Mouse (Mus musculus): ENCODE data around the gene Gjb6.

The Gjb6 gene

GRCm38 (mm10) chr14:57133161-57133661 is at the start of gene Gjb6:
Gene Gjb6, minus strand, starts transcription at chr14:57133611.
- DNase-seq (ENCODE audit: low spot score in 2 of 2): no peak

- DNase-seq (ENCODE audit: low spot score in 2 of 2): no peak
Observed at GRCm38 (mm10) chr14:57165493-57165892, 32.1 kb upstream of the Gjb6 start.

- DNase-seq (ENCODE audit: low spot score in 2 of 2): peak in 1 of 2 experiments; percentile 15
Observed at GRCm38 (mm10) chr14:57161833-57162232, 28.4 kb upstream of the Gjb6 start.

DNA sequence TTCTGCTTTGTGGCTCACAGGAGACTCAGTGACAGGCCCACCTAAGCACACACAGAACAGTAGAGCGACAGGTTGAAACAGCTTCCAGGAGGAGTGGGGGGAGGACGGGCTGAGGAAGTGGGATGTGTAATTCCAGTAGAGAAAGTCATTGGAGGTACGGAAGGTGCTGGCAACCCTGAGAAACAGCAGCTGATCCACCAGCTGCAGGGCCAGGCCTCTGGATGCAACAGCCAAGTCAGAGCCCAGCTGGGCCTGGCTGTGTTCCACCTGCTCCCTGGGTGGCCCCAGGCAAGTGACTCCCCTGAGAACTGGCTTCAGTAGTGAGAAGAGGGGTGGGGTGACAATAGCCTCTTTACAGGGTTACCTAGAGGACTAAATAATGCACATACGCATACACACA is 27.8 kb upstream of the Gjb6 start:
- DNase-seq (ENCODE audit: low spot score in 2 of 2): peak; percentile 8 to 13

GRCm38 (mm10) chr14:57154916-57155315 is 21.5 kb upstream of the Gjb6 start:
- DNase-seq (ENCODE audit: low spot score in 2 of 2): no peak

GRCm38 (mm10) chr14:57145741-57146140 is 12.3 kb upstream of the Gjb6 start:
- no peak for DNase-seq (ENCODE audit: low spot score in 2 of 2)

DNA sequence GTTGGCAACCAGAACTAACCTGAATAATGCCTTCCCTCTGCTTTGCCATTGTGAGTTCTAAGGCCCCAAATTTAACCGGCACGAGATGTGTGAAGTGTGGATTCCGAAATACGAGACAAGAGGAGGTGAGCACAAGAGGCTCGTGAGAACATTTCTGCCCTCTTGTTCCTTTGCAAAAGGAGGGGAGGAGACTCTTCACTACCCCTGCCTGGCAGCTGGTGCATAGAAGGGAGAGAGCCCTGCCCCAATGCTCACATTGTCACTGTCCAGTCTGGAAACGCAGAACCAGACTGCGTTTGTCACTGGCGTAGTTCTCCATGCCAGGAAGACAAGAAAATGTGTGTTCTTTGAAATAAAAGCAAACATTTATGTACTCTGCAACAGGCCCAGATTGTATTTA is 1.9 kb upstream of the Gjb6 start:
- DNase-seq (ENCODE audit: low spot score in 2 of 2): no peak

- DNase-seq (ENCODE audit: low spot score in 2 of 2): no peak
Observed at GRCm38 (mm10) chr14:57127383-57127782, 6.0 kb downstream of the Gjb6 start.

GRCm38 (mm10) chr14:57122295-57122694 is 11.1 kb downstream of the Gjb6 start:
- DNase-seq (ENCODE audit: low spot score in 2 of 2): no peak

GRCm38 (mm10) chr14:57115823-57116544 is 17.4 kb downstream of the Gjb6 start, which contains the start of gene Gm4491:
Gene Gm4491, minus strand, starts transcription at chr14:57115883.
- peak; percentile 52 to 57 for DNase-seq (ENCODE audit: low spot score in 2 of 2)

GRCm38 (mm10) chr14:57109194-57109593 is 24.2 kb downstream of the Gjb6 start:
- DNase-seq (ENCODE audit: low spot score in 2 of 2): no peak

GRCm38 (mm10) chr14:57107916-57108315 is 25.5 kb downstream of the Gjb6 start:
- DNase-seq (ENCODE audit: low spot score in 2 of 2): no peak

DNA sequence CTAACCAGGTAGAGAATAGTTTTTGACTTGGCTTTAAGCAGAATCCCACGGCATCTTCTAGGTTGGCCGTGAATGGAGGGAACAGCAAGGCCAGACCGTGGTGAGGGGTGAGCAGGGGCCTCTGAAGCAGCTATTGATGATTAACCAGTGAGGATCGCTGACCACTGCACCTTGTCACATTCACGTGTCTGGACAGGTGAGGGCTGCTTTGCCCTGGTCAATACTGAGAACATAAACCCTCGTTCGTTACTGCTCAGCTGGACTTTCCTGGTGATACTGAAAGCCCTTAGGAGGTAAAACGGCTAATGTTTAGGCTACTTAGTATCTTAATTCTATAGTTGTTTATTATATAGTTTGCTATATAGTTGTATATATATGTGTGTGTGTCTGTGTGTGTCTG is 26.3 kb downstream of the Gjb6 start:
- no peak for DNase-seq (ENCODE audit: low spot score in 2 of 2)

DNA sequence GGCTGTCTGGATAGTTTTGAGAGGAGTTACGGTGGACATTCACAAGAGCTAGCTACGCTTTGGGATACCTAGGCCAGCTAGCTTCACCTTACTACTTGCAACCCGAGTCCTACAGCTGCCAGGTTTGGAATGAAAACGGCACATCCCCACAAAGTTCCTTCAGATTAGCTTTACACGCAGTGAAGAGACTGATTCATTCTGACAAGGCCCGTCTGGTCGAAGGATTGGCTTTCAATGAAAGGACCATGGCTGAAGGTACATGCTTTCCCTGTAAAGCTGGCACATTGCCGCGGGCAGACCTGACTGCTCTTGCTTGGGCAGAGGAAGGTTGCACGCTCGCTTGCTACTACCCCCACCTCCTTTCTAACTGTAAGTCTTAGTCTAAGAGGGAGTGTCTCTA is 27.7 kb downstream of the Gjb6 start:
- no peak for DNase-seq (ENCODE audit: low spot score in 2 of 2)

DNA sequence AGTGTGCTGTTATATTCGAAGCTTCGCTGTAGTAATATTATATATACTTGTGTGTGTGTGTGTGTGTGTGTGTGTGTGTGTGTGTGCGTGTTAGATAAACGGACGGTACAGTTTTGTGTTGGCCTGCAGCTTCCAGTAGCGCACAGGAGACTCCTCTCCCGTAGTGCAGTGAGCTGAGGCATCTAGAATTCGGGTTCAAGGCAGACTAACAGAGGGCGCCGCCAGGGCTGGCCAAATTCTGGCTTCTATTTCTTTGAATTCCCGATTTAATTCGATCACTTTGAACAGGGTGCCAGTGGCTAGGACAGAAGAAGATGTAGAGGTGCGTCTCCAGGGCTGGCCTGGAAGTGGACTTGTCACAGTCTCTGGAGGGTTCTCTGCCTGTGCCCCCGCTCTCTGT is 28.3 kb downstream of the Gjb6 start:
- DNase-seq (ENCODE audit: low spot score in 2 of 2): no peak

- DNase-seq (ENCODE audit: low spot score in 2 of 2): no peak
Observed at GRCm38 (mm10) chr14:57104106-57105023, 29.0 kb downstream of the Gjb6 start, which contains the start of gene Gjb2. Gene Gjb2, minus strand, starts transcription at chr14:57104702.

- no peak for DNase-seq (ENCODE audit: low spot score in 2 of 2)
Observed at GRCm38 (mm10) chr14:57103711-57104105, 29.7 kb downstream of the Gjb6 start.

DNA sequence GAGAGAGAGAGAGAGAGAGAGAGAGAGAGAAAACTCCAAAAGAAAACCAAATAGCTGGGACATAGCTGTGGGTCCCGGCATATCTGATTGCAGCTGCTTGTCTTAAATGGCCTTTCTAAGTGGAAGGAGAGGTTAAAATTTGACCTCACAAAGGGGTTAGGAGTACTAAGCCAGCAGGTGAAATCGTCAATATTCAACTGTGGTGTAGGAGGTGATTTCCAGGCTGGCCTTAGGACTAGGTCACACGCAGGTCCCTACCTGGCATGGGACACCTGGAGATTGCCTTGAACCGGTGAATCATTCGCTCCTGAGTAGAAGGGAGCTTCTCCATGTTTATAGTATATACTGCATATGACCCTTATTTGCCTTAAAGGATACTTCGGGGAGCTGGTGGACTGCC is 30.3 kb downstream of the Gjb6 start:
- no peak for DNase-seq (ENCODE audit: low spot score in 2 of 2)

DNA sequence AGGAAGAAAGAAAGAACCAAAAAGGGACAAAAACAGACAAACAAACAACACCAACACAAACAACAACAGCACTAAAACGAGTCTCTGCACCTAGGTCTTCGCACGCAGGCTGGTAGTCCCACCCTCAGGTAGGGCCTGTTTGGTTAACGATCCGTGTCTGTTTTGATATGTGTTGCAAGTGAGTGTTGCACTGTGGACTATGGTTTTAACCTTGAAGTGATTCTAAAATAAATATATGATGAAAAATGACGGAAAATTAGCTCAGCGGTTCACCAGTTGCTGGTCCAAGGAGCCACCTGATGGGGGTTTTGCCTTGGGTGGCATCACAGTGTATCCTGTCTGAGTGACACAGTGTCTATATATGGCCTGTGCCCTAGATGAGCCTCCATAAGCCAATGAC is 31.8 kb downstream of the Gjb6 start:
- DNase-seq (ENCODE audit: low spot score in 2 of 2): no peak

DNA sequence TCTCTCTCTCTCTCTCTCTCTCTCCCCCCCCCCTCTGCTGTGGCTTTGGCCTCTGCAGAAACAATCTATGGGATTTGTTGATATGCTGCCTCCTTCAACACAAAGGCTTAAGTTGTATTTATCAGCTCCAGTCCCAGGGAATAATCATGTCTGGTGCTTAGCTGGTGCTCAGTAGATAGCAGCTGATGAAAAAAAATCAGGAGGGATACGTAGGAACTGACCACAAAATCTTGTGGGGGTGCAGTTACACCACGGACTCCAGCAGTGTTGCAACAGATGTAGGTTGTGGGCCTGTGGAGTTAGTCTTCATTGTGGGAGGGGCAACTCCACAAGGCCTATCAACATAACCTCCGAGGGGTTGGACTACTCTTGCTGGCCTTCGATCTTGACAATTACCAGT is 37.6 kb downstream of the Gjb6 start:
- DNase-seq (ENCODE audit: low spot score in 2 of 2): no peak

DNA sequence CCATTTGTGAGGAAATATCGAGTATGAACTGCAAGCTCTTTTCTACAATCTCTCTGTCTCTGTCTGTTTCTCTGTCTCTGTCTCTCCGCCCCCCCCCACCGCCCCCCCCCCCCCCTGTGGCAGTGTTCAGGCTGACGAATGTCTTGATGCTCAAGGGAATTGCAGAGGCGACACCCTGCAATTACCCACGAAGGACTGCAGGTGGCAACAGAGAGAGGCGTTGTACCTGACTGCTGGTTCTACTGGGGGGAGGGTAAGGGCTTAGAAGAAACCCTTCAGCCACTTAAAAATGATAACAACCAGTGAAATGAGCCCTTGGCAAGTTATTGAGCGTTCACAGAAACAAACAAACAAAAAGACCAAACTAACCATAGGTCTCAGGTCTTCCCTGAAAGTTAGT is 40.4 kb downstream of the Gjb6 start:
- DNase-seq (ENCODE audit: low spot score in 2 of 2): peak; percentile 25 to 37

- DNase-seq (ENCODE audit: low spot score in 2 of 2): no peak
Observed at GRCm38 (mm10) chr14:57090001-57090400, 43.4 kb downstream of the Gjb6 start.

- no peak for DNase-seq (ENCODE audit: low spot score in 2 of 2)
Observed at GRCm38 (mm10) chr14:57089107-57089506, 44.3 kb downstream of the Gjb6 start.

All from right cerebral cortex, postnatal 36 days (tissue).